Mouse (Mus musculus) midbrain, postnatal 0 days (tissue): ENCODE measurements around the gene Trim41. TPM values are rescaled to one million over a fixed set of nuclear protein-coding genes. Genes with fewer than 3 reads are reported as not detected.
A peak's percentile ranks its signal among the peaks of the same experiment; 100 is the strongest.

Experiments
- ATAC-seq: fragments of 200-750 bp; cut with Nextera tagmentation; 2 replicates; pipeline ENCODE4 v1.8.0; 2017; ENCODE audit warnings: moderate number of reproducible peaks, mild to moderate bottlenecking, moderate TSS enrichment, moderate library complexity; ENCODE audit not compliant: low FRiP score
- DNase-seq: peaks from one replicate; pipeline ENCODE4 v3.0.0-alpha.2; 2015; ENCODE audit warnings: low spot score
- H3K27ac ChIP-seq: fragments of 300-500 bp; sonication (generic); 2 replicates; pipeline ENCODE4 v1.5.1; 2014; ENCODE audit warnings: low read depth, mild to moderate bottlenecking, low read length, mixed read lengths
- H3K27me3 ChIP-seq: fragments of 300-500 bp; sonication (generic); 2 replicates; pipeline ENCODE4 v1.6.1; 2014; ENCODE audit warnings: low read length, control low read depth, mixed read lengths; ENCODE audit not compliant: insufficient read depth
- H3K36me3 ChIP-seq: fragments of 300-500 bp; sonication (generic); 2 replicates; pipeline ENCODE4 v1.6.1; 2014; ENCODE audit warnings: low read length, control low read depth, mixed read lengths; ENCODE audit not compliant: insufficient read depth
- H3K4me1 ChIP-seq: fragments of 300-500 bp; sonication (generic); 2 replicates; pipeline ENCODE4 v1.6.1; 2014; ENCODE audit warnings: mild to moderate bottlenecking, control low read depth, antibody characterized with exemption, low read length, mixed read lengths; ENCODE audit not compliant: insufficient read depth
- H3K4me2 ChIP-seq: fragments of 300-500 bp; sonication (generic); 2 replicates; pipeline ENCODE4 v1.6.1; 2014; ENCODE audit warnings: low read depth, mild to moderate bottlenecking, low read length, mixed read lengths; ENCODE audit not compliant: poor library complexity, severe bottlenecking
- H3K4me3 ChIP-seq: fragments of 300-500 bp; sonication (generic); 2 replicates; pipeline ENCODE4 v1.5.1; 2014; ENCODE audit warnings: low read depth, mild to moderate bottlenecking, low read length, moderate library complexity
- H3K9ac ChIP-seq: fragments of 300-500 bp; sonication (generic); replicated peaks from 2 replicates; pipeline ENCODE4 v1.6.1; 2014; ENCODE audit warnings: mild to moderate bottlenecking, low read length, moderate library complexity, mixed read lengths; ENCODE audit not compliant: poor library complexity, severe bottlenecking
- H3K9me3 ChIP-seq: fragments of 300-500 bp; sonication (generic); 2 replicates; pipeline ENCODE4 v1.6.1; 2016; ENCODE audit warnings: low read length, control low read depth
- CTCF ChIP-seq: IDR thresholded peaks from 2 replicates; pipeline ENCODE4 v1.5.1; 2016; ENCODE audit warnings: antibody characterized with exemption, mild to moderate bottlenecking
- WGBS: fragments of 180-500 bp; shearing (Covaris S2); extraction: QIAGEN DNeasy Blood & Tissue Kit; methylation state at CpG from one replicate; pipeline ENCODE4 v1.1.7; 2014; 5-methylcytosine and 5-hydroxymethylcytosine counted together
- polyA plus RNA-seq: library from polyadenylated mRNA; unstranded; fragments of >200 nt; fragmentation: Nextera tagmentation; extraction: Ambion mirVana; gene quantifications from 2 replicates; pipeline ENCODE4 v1.2.1, GENCODE M21; 2015
- total RNA-seq: library from RNA; depleted of rRNA; stranded (reverse); fragments of >200 nt; gene quantifications from 2 replicates; pipeline ENCODE4 v1.2.3, GENCODE M21; 2014; rRNA removed

Trim41 gene
- 38.9 and 41.5 TPM in 2 replicates for total RNA-seq
- 5.0 and 5.1 TPM in 2 replicates for polyA plus RNA-seq

- peaks cover 15% of the 10 kb centered on the region; the same call in 1 of the 2 replicates for H3K4me1 ChIP-seq
- H3K27me3 ChIP-seq = no peaks in the 10 kb centered on the region
- peak within 1 kb of the TSS; percentile 70 for H3K4me3 ChIP-seq
- peaks cover 6% of the 10 kb centered on the region for H3K36me3 ChIP-seq
- peak; percentile 97 for ATAC-seq
- under 1% methylated on average over 68 of the region's 77 CpGs for WGBS
- H3K4me2 ChIP-seq = peak within 1 kb of the TSS; percentile 83
- TF ChIP-seq CTCF = peak; percentile 34; the same call in 1 of the 2 replicates
- DNase-seq = peak; percentile 99
- no peaks in the 10 kb centered on the region for H3K9me3 ChIP-seq
- peak within 1 kb of the TSS; percentile 96 for H3K27ac ChIP-seq
- H3K9ac ChIP-seq = peak within 1 kb of the TSS; percentile 89
Observed at GRCm38 (mm10) chr11:48816800-48817665, at the start of gene Trim41. Gene Trim41 (minus strand): TSS chr11:48817353.

GRCm38 (mm10) chr11:48866481-48866880, 49.3 kb upstream of the Trim41 start:
- no peaks in the 10 kb centered on the region for H3K27me3 ChIP-seq
- TF ChIP-seq CTCF = no peak
- ATAC-seq (no peak), DNase-seq (no peak)
- H3K36me3 ChIP-seq = no peaks in the 10 kb centered on the region
- H3K4me1 ChIP-seq = no peaks in the 10 kb centered on the region
- H3K9me3 ChIP-seq = no peaks in the 10 kb centered on the region
- no peak overlapping the region for H3K27ac ChIP-seq
- no peak overlapping the region for H3K9ac ChIP-seq
- WGBS = 94% methylated on average over 9 of the region's 9 CpGs
- H3K4me3 ChIP-seq = no peak overlapping the region
- no peak overlapping the region for H3K4me2 ChIP-seq

GRCm38 (mm10) chr11:48863808-48864207, 46.7 kb upstream of the Trim41 start:
- H3K4me3 ChIP-seq = no peak overlapping the region
- H3K9ac ChIP-seq = no peak overlapping the region
- H3K9me3 ChIP-seq = no peaks in the 10 kb centered on the region
- no peak for ATAC-seq
- no peak overlapping the region for H3K4me2 ChIP-seq
- no peak overlapping the region for H3K27ac ChIP-seq
- no peaks in the 10 kb centered on the region for H3K36me3 ChIP-seq
- DNase-seq = no peak
- TF ChIP-seq CTCF = no peak
- 86% methylated on average over 3 of the region's 3 CpGs for WGBS
- H3K4me1 ChIP-seq = no peaks in the 10 kb centered on the region
- no peaks in the 10 kb centered on the region for H3K27me3 ChIP-seq

GRCm38 (mm10) chr11:48862784-48863319, 45.7 kb upstream of the Trim41 start:
- TF ChIP-seq CTCF = no peak; the same call in 1 of the 2 replicates
- Histone ChIP-seq H3K36me3 (no peaks in the 10 kb centered on the region), H3K27me3 (no peaks in the 10 kb centered on the region), H3K4me3 (no peak overlapping the region), H3K9me3 (no peaks in the 10 kb centered on the region), H3K4me1 (no peaks in the 10 kb centered on the region), H3K4me2 (no peak overlapping the region), H3K27ac (no peak overlapping the region), H3K9ac (no peak overlapping the region)
- ATAC-seq (no peak), DNase-seq (no peak)
- WGBS = 82% methylated on average over 1 of the region's 1 CpGs

- Histone ChIP-seq H3K4me1 (no peaks in the 10 kb centered on the region), H3K27ac (no peak overlapping the region), H3K4me3 (peak overlapping the region; percentile 52), H3K27me3 (no peaks in the 10 kb centered on the region), H3K4me2 (peak overlapping the region; percentile 89), H3K9ac (no peak overlapping the region), H3K36me3 (no peaks in the 10 kb centered on the region), H3K9me3 (no peaks in the 10 kb centered on the region)
- TF ChIP-seq CTCF = peak; percentile 92
- ATAC-seq (no peak), DNase-seq (peak; percentile 88)
- WGBS = 0% methylated on average over 6 of the region's 6 CpGs
Observed at GRCm38 (mm10) chr11:48859014-48859413, 41.9 kb upstream of the Trim41 start.
